Mouse (Mus musculus): ENCODE results near the gene Riok2.

Gene Riok2

GRCm38 (mm10) chr17:17404811-17405544 is 30.9 kb downstream of the Riok2 start:
- in situ Hi-C loops (cut with MboI, MseI) = loop anchor here (5.0 kb wide), 3 partner anchors 187 to 332 kb away; no protein-coding TSS in a partner anchor

- in situ Hi-C loops (cut with MboI, MseI) = no loop called here
These were observed 31.5 kb downstream of the Riok2 start for GRCm38 (mm10) chr17:17405606-17406005.

- in situ Hi-C loops (cut with MboI, MseI) = no loop called here
These were observed 34.0 kb downstream of the Riok2 start for GRCm38 (mm10) chr17:17408137-17408536.

- in situ Hi-C loops (cut with MboI, MseI) = no loop called here
These were observed 34.8 kb downstream of the Riok2 start for GRCm38 (mm10) chr17:17408720-17409478.

- in situ Hi-C loops (cut with MboI, MseI) = no loop called here
These were observed 35.5 kb downstream of the Riok2 start for GRCm38 (mm10) chr17:17409601-17410000.

- in situ Hi-C loops (cut with MboI, MseI) = no loop called here
These were observed 37.3 kb downstream of the Riok2 start for GRCm38 (mm10) chr17:17411443-17411842.

- in situ Hi-C loops (cut with MboI, MseI) = no loop called here
These were observed 38.1 kb downstream of the Riok2 start for GRCm38 (mm10) chr17:17412176-17412575.

- in situ Hi-C loops (cut with MboI, MseI) = no loop called here
These were observed 40.1 kb downstream of the Riok2 start for GRCm38 (mm10) chr17:17414206-17414605.

GRCm38 (mm10) chr17:17424609-17425307 is 50.6 kb downstream of the Riok2 start:
- in situ Hi-C loops (cut with MboI, MseI) = no loop called here

GRCm38 (mm10) chr17:17425308-17425813 is 51.3 kb downstream of the Riok2 start:
- in situ Hi-C loops (cut with MboI, MseI) = no loop called here

- in situ Hi-C loops (cut with MboI, MseI) = no loop called here
These were observed 51.8 kb downstream of the Riok2 start for GRCm38 (mm10) chr17:17425906-17426305.

- in situ Hi-C loops (cut with MboI, MseI) = no loop called here
These were observed 54.8 kb downstream of the Riok2 start for GRCm38 (mm10) chr17:17428888-17429287.

- in situ Hi-C loops (cut with MboI, MseI) = no loop called here
These were observed 59.6 kb downstream of the Riok2 start for GRCm38 (mm10) chr17:17433679-17434078.

GRCm38 (mm10) chr17:17438576-17439191 is 64.6 kb downstream of the Riok2 start:
- in situ Hi-C loops (cut with MboI, MseI) = no loop called here

- in situ Hi-C loops (cut with MboI, MseI) = no loop called here
These were observed 67.9 kb downstream of the Riok2 start for GRCm38 (mm10) chr17:17441876-17442498.

GRCm38 (mm10) chr17:17444297-17444886 is 70.3 kb downstream of the Riok2 start:
- in situ Hi-C loops (cut with MboI, MseI) = no loop called here
